Mouse (Mus musculus): ENCODE data around the gene Rimklb.

DNA sequence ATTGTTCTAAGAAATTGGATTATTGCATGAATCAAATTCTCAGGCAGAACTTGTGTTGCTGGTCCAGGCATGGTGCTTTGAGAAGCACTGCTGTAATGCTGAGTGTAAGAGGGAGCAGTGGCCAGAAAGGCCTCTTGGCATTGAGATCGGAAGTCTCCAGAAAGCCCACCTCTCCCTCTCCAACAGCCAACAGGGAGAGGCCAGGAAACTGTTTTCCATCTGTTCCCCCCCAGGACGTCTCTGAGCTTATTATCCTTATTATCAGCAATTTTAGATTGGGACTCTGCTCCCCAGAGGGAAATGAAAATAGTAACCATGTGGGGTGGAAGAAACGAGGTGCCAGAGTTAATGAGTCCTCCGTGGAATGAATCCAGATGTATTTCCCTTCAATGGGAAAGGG lies 82.2 kb downstream of the Rimklb start:
- no peak for TF ChIP-seq GATA1 (IDR thresholded peaks at IDR 0.05; ENCODE audit: borderline replicate concordance, low read length)
- no peak for TF ChIP-seq FLI1 (IDR thresholded peaks at IDR 0.05; ENCODE audit: low read length)
